Mouse (Mus musculus) liver, embryonic 14.5 days (tissue): ENCODE data around the gene Ttll11. TPM values are rescaled to one million over a fixed set of nuclear protein-coding genes. Genes with fewer than 3 reads are reported as not detected.

ENCODE experiments used
- ATAC-seq: fragments of 200-750 bp; cut with Nextera tagmentation; 2 replicates; pipeline ENCODE4 v1.8.0; 2017; ENCODE audit warnings: moderate number of reproducible peaks, mild to moderate bottlenecking, moderate library complexity; ENCODE audit not compliant: insufficient read depth
- DNase-seq, 3 experiments: peaks; one replicate each; pipeline ENCODE4 v3.0.0-alpha.2; 2012 to 2013; ENCODE audit warnings: low read depth in 3 of 3, low spot score in 3 of 3
- H3K27ac ChIP-seq: fragments of 300-500 bp; sonication (generic); 2 replicates; pipeline ENCODE4 v1.5.1; 2014; ENCODE audit warnings: moderate library complexity, mild to moderate bottlenecking, control low read depth, inconsistent platforms
- H3K27me3 ChIP-seq: fragments of 300-500 bp; sonication (generic); 2 replicates; pipeline ENCODE4 v1.6.1; 2014; ENCODE audit warnings: mild to moderate bottlenecking, low read length, moderate library complexity; ENCODE audit not compliant: control insufficient read depth, insufficient read depth
- H3K36me3 ChIP-seq: fragments of 300-500 bp; sonication (generic); replicated peaks from 2 replicates; pipeline ENCODE4 v1.6.1; 2014; ENCODE audit warnings: low read depth; ENCODE audit not compliant: control insufficient read depth, insufficient read depth
- H3K4me1 ChIP-seq, 2 experiments: fragments of 200-500 bp in 1 of 2; fragments of 300-500 bp in 1 of 2; sonication (generic) in 1 of 2; replicated peaks; 2 replicates each; pipeline ENCODE4 v1.6.1; 2012 to 2014; ENCODE audit warnings: antibody characterized with exemption in 1 of 2, inconsistent platforms in 1 of 2, low read length in 1 of 2; ENCODE audit not compliant: control insufficient read depth in 2 of 2, insufficient read depth in 2 of 2
- H3K4me2 ChIP-seq: fragments of 300-500 bp; sonication (generic); 2 replicates; pipeline ENCODE4 v1.6.1; 2014; ENCODE audit warnings: low read depth, mild to moderate bottlenecking, control low read depth, moderate library complexity
- H3K4me3 ChIP-seq, 2 experiments: fragments of 200-500 bp in 1 of 2; fragments of 300-500 bp in 1 of 2; sonication (generic) in 1 of 2; 2 replicates each; pipeline ENCODE4 v1.5.1; 2012 to 2014; ENCODE audit warnings: low read depth in 2 of 2, low read length in 2 of 2, mild to moderate bottlenecking in 2 of 2, control low read depth in 1 of 2, inconsistent platforms in 1 of 2, moderate library complexity in 1 of 2; ENCODE audit not compliant: insufficient read depth in 1 of 2
- H3K9ac ChIP-seq: fragments of 300-500 bp; sonication (generic); replicated peaks from 2 replicates; pipeline ENCODE4 v1.6.1; 2014; ENCODE audit warnings: mild to moderate bottlenecking, control low read depth, moderate library complexity
- H3K9me3 ChIP-seq: fragments of 300-500 bp; sonication (generic); 2 replicates; pipeline ENCODE4 v1.6.1; 2016; ENCODE audit warnings: low read length, mixed read lengths; ENCODE audit not compliant: control insufficient read depth
- CTCF ChIP-seq: IDR thresholded peaks from 2 replicates; pipeline ENCODE4 v1.5.1; 2016; ENCODE audit warnings: antibody characterized with exemption, low read depth, control low read depth
- EP300 ChIP-seq: IDR thresholded peaks from 2 replicates; pipeline ENCODE4 v1.6.1; 2016; ENCODE audit warnings: antibody characterized with exemption, low read depth
- WGBS: fragments of 180-500 bp; shearing (Covaris S2); extraction: QIAGEN DNeasy Blood & Tissue Kit; methylation state at CpG from one replicate; pipeline ENCODE4 v1.1.7; 2014; ENCODE audit not compliant: insufficient replicate concordance; 5-methylcytosine and 5-hydroxymethylcytosine counted together
- polyA plus RNA-seq, 2 experiments: library from polyadenylated mRNA; depleted of rRNA in 1 of 2; stranded (reverse) in 1 of 2; unstranded in 1 of 2; fragments of >200 nt; fragmentation: Nextera tagmentation in 1 of 2; extraction: Ambion mirVana in 1 of 2; gene quantifications; 2 replicates each; pipeline versions ENCODE4 v1.2.1 to v1.2.3; 2012 to 2014

Ttll11 gene
- polyA plus RNA-seq, 2 experiments: 0.42 to 0.83 TPM

- Histone ChIP-seq H3K27me3 (peaks cover 17% of the 10 kb centered on the region), H3K4me1 (no peaks in the 10 kb centered on the region), H3K9ac (no peak overlapping the region), H3K4me2 (no peak overlapping the region), H3K9me3 (no peaks in the 10 kb centered on the region), H3K36me3 (no peaks in the 10 kb centered on the region), H3K4me3 (no peak overlapping the region), H3K27ac (no peak overlapping the region)
- DNase-seq (no peak), ATAC-seq (no peak)
- 47% methylated on average over 8 of the region's 8 CpGs for WGBS
- TF ChIP-seq EP300 (no peak), CTCF (no peak)
These were observed 30.9 kb upstream of the Ttll11 start for GRCm38 (mm10) chr2:36010579-36010978.

- Histone ChIP-seq H3K9me3 (no peaks in the 10 kb centered on the region), H3K36me3 (no peaks in the 10 kb centered on the region), H3K4me3 (no peak overlapping the region), H3K9ac (no peak overlapping the region), H3K27me3 (peaks cover 17% of the 10 kb centered on the region), H3K4me1 (no peaks in the 10 kb centered on the region), H3K27ac (no peak overlapping the region), H3K4me2 (no peak overlapping the region)
- ATAC-seq (no peak), DNase-seq (peak; percentile 20 to 41 (median 34))
- 16% methylated on average over 4 of the region's 4 CpGs for WGBS
- peak; percentile 81 for TF ChIP-seq CTCF
- no peak for TF ChIP-seq EP300
These were observed 29.7 kb upstream of the Ttll11 start for GRCm38 (mm10) chr2:36009386-36009785.

- H3K4me2 ChIP-seq: no peak overlapping the region
These were observed 28.4 kb upstream of the Ttll11 start for GRCm38 (mm10) chr2:36008071-36008470.

GRCm38 (mm10) chr2:36002188-36002587 lies 22.5 kb upstream of the Ttll11 start:
- no peak for ATAC-seq
- Histone ChIP-seq H3K9ac (no peak overlapping the region), H3K36me3 (no peaks in the 10 kb centered on the region), H3K4me2 (no peak overlapping the region), H3K27ac (no peak overlapping the region), H3K9me3 (no peaks in the 10 kb centered on the region), H3K4me3 (no peak overlapping the region), H3K4me1 (no peaks in the 10 kb centered on the region), H3K27me3 (no peaks in the 10 kb centered on the region)
- DNase-seq: no peak
- WGBS: 30% methylated on average over 6 of the region's 6 CpGs
- no peak for TF ChIP-seq CTCF
- TF ChIP-seq EP300: no peak

More at GRCm38 (mm10) chr2:36008071-36008470, 28.4 kb upstream of the Ttll11 start:
- ATAC-seq (no peak), DNase-seq (peak; percentile 12 to 20 (median 14))
- Histone ChIP-seq H3K27ac (no peak overlapping the region), H3K9ac (no peak overlapping the region), H3K27me3 (peaks cover 17% of the 10 kb centered on the region), H3K4me3 (no peak overlapping the region), H3K4me1 (no peaks in the 10 kb centered on the region), H3K36me3 (no peaks in the 10 kb centered on the region), H3K9me3 (no peaks in the 10 kb centered on the region)
- peak; percentile 88 for TF ChIP-seq CTCF
- TF ChIP-seq EP300: no peak
- 23% methylated on average over 1 of the region's 1 CpGs for WGBS

- Histone ChIP-seq H3K27ac (no peak overlapping the region), H3K4me1 (no peaks in the 10 kb centered on the region), H3K4me2 (no peak overlapping the region), H3K36me3 (no peaks in the 10 kb centered on the region), H3K27me3 (no peaks in the 10 kb centered on the region), H3K4me3 (no peak overlapping the region), H3K9me3 (no peaks in the 10 kb centered on the region), H3K9ac (no peak overlapping the region)
- ATAC-seq (no peak), DNase-seq (no peak)
- TF ChIP-seq EP300: no peak
- no peak for TF ChIP-seq CTCF
- WGBS: 21% methylated on average over 1 of the region's 1 CpGs
These were observed 20.7 kb upstream of the Ttll11 start for GRCm38 (mm10) chr2:36000390-36000789.

GRCm38 (mm10) chr2:35999212-35999611 lies 19.5 kb upstream of the Ttll11 start:
- H3K36me3 ChIP-seq: no peaks in the 10 kb centered on the region
- ATAC-seq (no peak), DNase-seq (no peak)
- H3K27ac ChIP-seq: no peak overlapping the region
- no peak overlapping the region for H3K9ac ChIP-seq
- H3K4me2 ChIP-seq: no peak overlapping the region
- no peak overlapping the region for H3K4me3 ChIP-seq
- H3K4me1 ChIP-seq: no peaks in the 10 kb centered on the region
- TF ChIP-seq EP300: no peak
- no peak for TF ChIP-seq CTCF
- H3K27me3 ChIP-seq: no peaks in the 10 kb centered on the region
- no peaks in the 10 kb centered on the region for H3K9me3 ChIP-seq
